Mouse (Mus musculus) myocyte (in vitro differentiated cells): ENCODE measurements around the gene 2810459M11Rik.

Experiments used
- CEBPB ChIP-seq: IDR thresholded peaks from 2 replicates; pipeline ENCODE4 v1.6.1; 2011; ENCODE audit warnings: mild to moderate bottlenecking, moderate library complexity; ENCODE audit not compliant: poor library complexity, insufficient read depth, severe bottlenecking
- E2F4 ChIP-seq: IDR thresholded peaks from one replicate; pipeline ENCODE4 v1.6.1; 2011; ENCODE audit warnings: mild to moderate bottlenecking, control low read depth, moderate library complexity; ENCODE audit not compliant: insufficient read depth
- POLR2A ChIP-seq: IDR thresholded peaks from one replicate; pipeline ENCODE4 v1.6.1; 2011; ENCODE audit warnings: low read depth, mild to moderate bottlenecking, control low read depth, moderate library complexity; ENCODE audit not compliant: insufficient read length
- TCF12 ChIP-seq: IDR thresholded peaks from one replicate; pipeline ENCODE4 v1.6.1; 2011; ENCODE audit warnings: mild to moderate bottlenecking, control low read depth; ENCODE audit not compliant: poor library complexity, insufficient read depth, severe bottlenecking
- TCF3 ChIP-seq: IDR thresholded peaks from one replicate; pipeline ENCODE4 v1.6.1; 2011; ENCODE audit warnings: low read depth, control low read depth; ENCODE audit not compliant: insufficient read length

DNA sequence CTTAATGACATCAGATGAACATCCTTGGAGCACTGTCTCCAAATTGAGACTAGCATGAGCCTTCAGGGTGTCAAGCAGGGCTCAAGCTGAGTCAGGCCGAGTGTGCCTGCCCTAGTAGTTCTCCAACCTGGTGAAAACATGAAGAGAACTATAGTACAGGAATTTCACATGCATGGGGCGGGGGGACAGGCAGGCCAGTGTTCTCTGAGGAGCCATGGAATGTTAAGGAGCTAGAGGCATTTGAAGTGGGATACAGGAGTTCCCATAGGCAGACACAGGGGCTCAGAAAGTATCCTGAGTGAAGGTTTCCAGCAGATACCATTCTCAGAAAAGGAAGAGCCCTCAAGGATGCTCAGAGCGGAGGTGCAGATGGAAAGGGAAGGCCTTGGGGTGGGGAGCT, 3.1 kb downstream of the 2810459M11Rik start:
- no peak for TF ChIP-seq POLR2A
- TF ChIP-seq TCF12 = no peak
- no peak for TF ChIP-seq TCF3
- TF ChIP-seq CEBPB = no peak
- TF ChIP-seq E2F4 = no peak
